Mouse (Mus musculus): Measurements from ENCODE around the gene Necab2.

DNA sequence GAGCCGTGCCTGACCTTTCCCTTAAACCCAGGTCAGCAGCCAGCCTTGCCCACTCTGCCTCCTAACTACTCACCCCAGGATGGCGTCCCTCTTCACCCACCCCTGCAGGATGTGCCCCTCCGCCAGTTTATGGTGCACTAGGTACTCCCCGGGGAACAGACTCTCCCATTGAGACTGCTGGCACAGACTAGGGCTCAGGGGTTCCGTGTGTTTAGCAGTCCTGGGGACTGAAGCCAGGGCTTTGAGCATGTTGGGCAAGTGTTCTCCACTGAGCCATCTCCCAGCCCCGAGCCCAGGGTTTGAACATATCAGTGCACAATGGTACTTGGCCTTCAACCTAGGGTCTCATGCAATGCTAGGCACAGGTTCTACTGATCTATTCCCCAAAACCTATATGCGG is 11.0 kb upstream of the Necab2 start:
- TF ChIP-seq POLR2A (IDR thresholded peaks at IDR 0.05; ENCODE audit: borderline replicate concordance, low read depth, low read length) (no peak), CTCF (IDR thresholded peaks at IDR 0.05; ENCODE audit: low read depth, low read length) (no peak)
